Mouse (Mus musculus) forebrain, embryonic 12.5 days (tissue): ENCODE results near the gene St8sia4. TPM values are rescaled to one million over a fixed set of nuclear protein-coding genes. Genes with fewer than 3 reads are reported as not detected.

Source experiments
- ATAC-seq: fragments of 200-750 bp; cut with Nextera tagmentation; 2 replicates; pipeline ENCODE4 v1.8.0; 2017; ENCODE audit warnings: moderate TSS enrichment; ENCODE audit not compliant: low FRiP score
- H3K27ac ChIP-seq: fragments of 300-500 bp; sonication (generic); 2 replicates; pipeline ENCODE4 v1.5.1; 2016; ENCODE audit warnings: mild to moderate bottlenecking
- H3K27me3 ChIP-seq: fragments of 300-500 bp; sonication (generic); 2 replicates; pipeline ENCODE4 v1.6.1; 2016; ENCODE audit warnings: mild to moderate bottlenecking
- H3K36me3 ChIP-seq: fragments of 300-500 bp; sonication (generic); replicated peaks from 2 replicates; pipeline ENCODE4 v1.6.1; 2016; ENCODE audit warnings: mild to moderate bottlenecking
- H3K4me1 ChIP-seq: fragments of 300-500 bp; sonication (generic); 2 replicates; pipeline ENCODE4 v1.6.1; 2016
- H3K4me2 ChIP-seq: fragments of 300-500 bp; sonication (generic); 2 replicates; pipeline ENCODE4 v1.6.1; 2016; ENCODE audit warnings: mild to moderate bottlenecking, moderate library complexity
- H3K4me3 ChIP-seq: fragments of 300-500 bp; sonication (generic); replicated peaks from 2 replicates; pipeline ENCODE4 v1.5.1; 2016; ENCODE audit warnings: mild to moderate bottlenecking
- H3K9ac ChIP-seq: fragments of 300-500 bp; sonication (generic); 2 replicates; pipeline ENCODE4 v1.6.1; 2016; ENCODE audit warnings: mild to moderate bottlenecking
- H3K9me3 ChIP-seq: fragments of 300-500 bp; sonication (generic); 2 replicates; pipeline ENCODE4 v1.6.1; 2016
- WGBS: fragments of 180-500 bp; shearing (Covaris S2); methylation state at CpG from one replicate; pipeline ENCODE4 v1.1.7; 2016; 5-methylcytosine and 5-hydroxymethylcytosine counted together
- polyA plus RNA-seq: library from polyadenylated mRNA; unstranded; fragments of >200 nt; fragmentation: Nextera tagmentation; extraction: Ambion mirVana; gene quantifications from 2 replicates; pipeline ENCODE4 v1.2.1, GENCODE M21; 2016

The St8sia4 gene
- 22.0 and 22.3 TPM in 2 replicates for polyA plus RNA-seq

GRCm38 (mm10) chr1:95667435-95668252, at the start of gene St8sia4:
TSS of gene St8sia4 (minus strand) at chr1:95667571.
- H3K9me3 ChIP-seq, result no peaks in the 10 kb centered on the region
- H3K27me3 ChIP-seq, result no peaks in the 10 kb centered on the region
- no peaks in the 10 kb centered on the region for H3K36me3 ChIP-seq
- under 1% methylated on average over 52 of the region's 52 CpGs for WGBS
- H3K4me2 ChIP-seq, result peak within 1 kb of the TSS; percentile 83
- H3K4me1 ChIP-seq, result peaks cover 12% of the 10 kb centered on the region
- peak within 1 kb of the TSS; percentile 80 for H3K27ac ChIP-seq
- peak within 1 kb of the TSS; percentile 73 for H3K9ac ChIP-seq
- H3K4me3 ChIP-seq, result peak within 1 kb of the TSS; percentile 70
- ATAC-seq, result peak; percentile 96

- Histone ChIP-seq H3K27ac (no peak overlapping the region), H3K4me3 (no peak overlapping the region), H3K36me3 (no peaks in the 10 kb centered on the region), H3K9ac (no peak overlapping the region), H3K9me3 (no peaks in the 10 kb centered on the region), H3K27me3 (no peaks in the 10 kb centered on the region), H3K4me2 (no peak overlapping the region), H3K4me1 (no peaks in the 10 kb centered on the region)
- WGBS, result 90% methylated on average over 3 of the region's 3 CpGs
- ATAC-seq, result no peak
These were observed 41.8 kb upstream of the St8sia4 start for GRCm38 (mm10) chr1:95709181-95709580.

GRCm38 (mm10) chr1:95699903-95700302, 32.5 kb upstream of the St8sia4 start:
- no peak for ATAC-seq
- no peak overlapping the region for H3K4me2 ChIP-seq
- H3K36me3 ChIP-seq, result no peaks in the 10 kb centered on the region
- no peaks in the 10 kb centered on the region for H3K4me1 ChIP-seq
- no peaks in the 10 kb centered on the region for H3K27me3 ChIP-seq
- no peak overlapping the region for H3K27ac ChIP-seq
- H3K9me3 ChIP-seq, result no peaks in the 10 kb centered on the region
- no peak overlapping the region for H3K4me3 ChIP-seq
- H3K9ac ChIP-seq, result no peak overlapping the region

GRCm38 (mm10) chr1:95674052-95674451, 6.7 kb upstream of the St8sia4 start:
- WGBS, result 90% methylated on average over 3 of the region's 3 CpGs
- ATAC-seq, result no peak

GRCm38 (mm10) chr1:95668253-95668805, 958 bp upstream of the St8sia4 start:
- Histone ChIP-seq H3K9me3 (no peaks in the 10 kb centered on the region), H3K4me1 (peaks cover 12% of the 10 kb centered on the region), H3K9ac (peak overlapping the region; percentile 73), H3K27ac (peak overlapping the region; percentile 80), H3K36me3 (no peaks in the 10 kb centered on the region), H3K27me3 (no peaks in the 10 kb centered on the region), H3K4me2 (peak overlapping the region; percentile 83), H3K4me3 (peak overlapping the region; percentile 70)
- WGBS, result 3% methylated on average over 6 of the region's 6 CpGs
- ATAC-seq, result no peak

More at GRCm38 (mm10) chr1:95674052-95674451, 6.7 kb upstream of the St8sia4 start:
- no peaks in the 10 kb centered on the region for H3K4me1 ChIP-seq
- H3K4me2 ChIP-seq, result no peak overlapping the region
- no peak overlapping the region for H3K9ac ChIP-seq
- H3K4me3 ChIP-seq, result no peak overlapping the region
- no peak overlapping the region for H3K27ac ChIP-seq
- H3K36me3 ChIP-seq, result no peaks in the 10 kb centered on the region
- H3K9me3 ChIP-seq, result no peaks in the 10 kb centered on the region
- no peaks in the 10 kb centered on the region for H3K27me3 ChIP-seq

GRCm38 (mm10) chr1:95666541-95667320, 640 bp downstream of the St8sia4 start:
- peak overlapping the region; percentile 70 for H3K4me3 ChIP-seq
- peak overlapping the region; percentile 80 for H3K27ac ChIP-seq
- peaks cover 12% of the 10 kb centered on the region for H3K4me1 ChIP-seq
- peak; percentile 10 for ATAC-seq
- 4% methylated on average over 14 of the region's 14 CpGs for WGBS
- H3K4me2 ChIP-seq, result peak overlapping the region; percentile 83
- peak overlapping the region; percentile 73 for H3K9ac ChIP-seq
- no peaks in the 10 kb centered on the region for H3K9me3 ChIP-seq
- H3K27me3 ChIP-seq, result no peaks in the 10 kb centered on the region
- no peaks in the 10 kb centered on the region for H3K36me3 ChIP-seq

GRCm38 (mm10) chr1:95665951-95666484, 1.4 kb downstream of the St8sia4 start:
- peak overlapping the region; percentile 83 for H3K4me2 ChIP-seq
- no peak for ATAC-seq
- 1% methylated on average over 17 of the region's 17 CpGs for WGBS
- H3K27me3 ChIP-seq, result no peaks in the 10 kb centered on the region
- H3K9ac ChIP-seq, result peak overlapping the region; percentile 73
- H3K9me3 ChIP-seq, result no peaks in the 10 kb centered on the region
- H3K4me1 ChIP-seq, result peaks cover 12% of the 10 kb centered on the region
- H3K4me3 ChIP-seq, result peak overlapping the region; percentile 70
- H3K27ac ChIP-seq, result peak overlapping the region; percentile 68
- H3K36me3 ChIP-seq, result no peaks in the 10 kb centered on the region

GRCm38 (mm10) chr1:95664969-95665702, 2.2 kb downstream of the St8sia4 start:
- WGBS, result 10% methylated on average over 22 of the region's 22 CpGs

GRCm38 (mm10) chr1:95664321-95664825, 3.0 kb downstream of the St8sia4 start:
- H3K9ac ChIP-seq, result peak overlapping the region; percentile 73
- WGBS, result 23% methylated on average over 4 of the region's 4 CpGs
- H3K4me2 ChIP-seq, result peak overlapping the region; percentile 83
- 0 out of 2 replicates have a peak overlapping the region, but pooled peaks have one; percentile 74 for H3K27ac ChIP-seq
- peak; percentile 15; the same call in 1 of the 2 replicates for ATAC-seq
- no peaks in the 10 kb centered on the region for H3K36me3 ChIP-seq
- peaks cover 12% of the 10 kb centered on the region for H3K4me1 ChIP-seq
- no peaks in the 10 kb centered on the region for H3K27me3 ChIP-seq
- H3K9me3 ChIP-seq, result no peaks in the 10 kb centered on the region
- H3K4me3 ChIP-seq, result peak overlapping the region; percentile 70

More at GRCm38 (mm10) chr1:95664969-95665702, 2.2 kb downstream of the St8sia4 start:
- peak overlapping the region; percentile 70 for H3K4me3 ChIP-seq
- peaks cover 12% of the 10 kb centered on the region for H3K4me1 ChIP-seq
- no peaks in the 10 kb centered on the region for H3K9me3 ChIP-seq
- H3K36me3 ChIP-seq, result no peaks in the 10 kb centered on the region
- peak overlapping the region; percentile 83 for H3K4me2 ChIP-seq
- ATAC-seq, result peak; percentile 50
- H3K27ac ChIP-seq, result peak overlapping the region; percentile 74
- no peaks in the 10 kb centered on the region for H3K27me3 ChIP-seq
- peak overlapping the region; percentile 73 for H3K9ac ChIP-seq

GRCm38 (mm10) chr1:95657051-95657668, 10.2 kb downstream of the St8sia4 start:
- no peak overlapping the region for H3K4me2 ChIP-seq
- H3K4me1 ChIP-seq, result no peaks in the 10 kb centered on the region
- H3K4me3 ChIP-seq, result no peak overlapping the region
- no peak overlapping the region for H3K9ac ChIP-seq
- no peak overlapping the region for H3K27ac ChIP-seq
- H3K36me3 ChIP-seq, result no peaks in the 10 kb centered on the region
- 84% methylated on average over 5 of the region's 5 CpGs for WGBS
- ATAC-seq, result no peak
- no peaks in the 10 kb centered on the region for H3K9me3 ChIP-seq
- H3K27me3 ChIP-seq, result no peaks in the 10 kb centered on the region

GRCm38 (mm10) chr1:95655564-95655963, 11.8 kb downstream of the St8sia4 start:
- 82% methylated on average over 9 of the region's 9 CpGs for WGBS
- Histone ChIP-seq H3K27me3 (no peaks in the 10 kb centered on the region), H3K9ac (no peak overlapping the region), H3K4me3 (no peak overlapping the region), H3K9me3 (no peaks in the 10 kb centered on the region), H3K36me3 (no peaks in the 10 kb centered on the region), H3K4me1 (no peaks in the 10 kb centered on the region), H3K27ac (no peak overlapping the region), H3K4me2 (no peak overlapping the region)
- ATAC-seq, result no peak
